Mouse (Mus musculus) cerebellum, adult 11 months (tissue): ENCODE data around the gene Gm17087.

ENCODE experiments used
- DNase-seq: peaks from one replicate; pipeline ENCODE4 v3.0.0; 2022

Gene Gm17087

DNA sequence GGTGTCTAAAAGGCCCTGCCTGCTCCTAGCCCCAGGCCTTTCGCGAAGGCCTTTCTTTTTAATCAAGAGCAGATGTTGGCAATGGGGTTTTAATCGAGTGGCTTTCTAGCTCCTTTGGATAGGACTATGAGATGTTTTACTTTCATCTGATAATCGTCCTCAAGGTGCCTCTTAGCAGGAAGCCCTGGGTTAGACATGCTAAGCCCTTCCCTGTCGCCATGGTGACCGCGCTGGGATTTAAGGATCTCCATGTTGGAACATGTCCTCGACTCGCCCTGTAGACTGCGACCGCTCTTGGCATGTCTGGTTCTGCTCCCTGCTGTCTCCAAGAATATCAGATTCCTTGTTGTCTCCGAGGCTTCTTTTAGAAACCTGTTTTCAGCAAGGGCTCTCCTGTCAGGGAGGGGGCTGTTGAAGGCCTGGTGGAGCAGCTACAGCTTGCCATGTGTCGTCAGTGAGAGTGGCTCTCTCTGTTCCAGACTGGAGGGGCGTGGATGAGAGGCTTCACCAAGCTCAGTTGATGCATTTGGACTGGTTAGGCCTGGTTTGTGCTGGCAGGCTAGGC is 24.7 kb downstream of the Gm17087 start:
- DNase-seq, result peak; percentile 16

GRCm38 (mm10) chr17:8538102-8538501 is 28.6 kb downstream of the Gm17087 start:
- no peak for DNase-seq

DNA sequence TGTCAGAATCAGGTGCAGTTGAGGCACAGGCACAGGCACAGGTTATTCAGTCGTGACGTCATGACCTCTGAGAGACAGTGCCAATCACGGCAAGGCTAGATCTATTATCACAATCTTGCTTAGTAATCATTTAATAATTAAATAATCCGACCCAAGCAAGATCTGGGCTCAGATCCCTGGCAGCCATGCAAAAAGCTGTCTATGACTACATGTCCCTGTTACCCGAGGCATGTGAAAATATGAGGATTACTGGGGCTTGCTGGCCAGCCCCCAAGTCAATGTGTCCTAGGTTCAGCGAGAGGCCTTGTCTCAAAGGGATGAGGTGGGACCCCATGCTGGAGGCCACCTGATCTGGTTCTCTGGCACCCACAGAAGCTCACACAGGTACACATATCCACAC is 30.2 kb downstream of the Gm17087 start:
- no peak for DNase-seq

GRCm38 (mm10) chr17:8533828-8534227 is 32.9 kb downstream of the Gm17087 start:
- DNase-seq, result peak; percentile 40

- DNase-seq, result peak; percentile 58
Observed at GRCm38 (mm10) chr17:8532609-8533008, 34.1 kb downstream of the Gm17087 start.

DNA sequence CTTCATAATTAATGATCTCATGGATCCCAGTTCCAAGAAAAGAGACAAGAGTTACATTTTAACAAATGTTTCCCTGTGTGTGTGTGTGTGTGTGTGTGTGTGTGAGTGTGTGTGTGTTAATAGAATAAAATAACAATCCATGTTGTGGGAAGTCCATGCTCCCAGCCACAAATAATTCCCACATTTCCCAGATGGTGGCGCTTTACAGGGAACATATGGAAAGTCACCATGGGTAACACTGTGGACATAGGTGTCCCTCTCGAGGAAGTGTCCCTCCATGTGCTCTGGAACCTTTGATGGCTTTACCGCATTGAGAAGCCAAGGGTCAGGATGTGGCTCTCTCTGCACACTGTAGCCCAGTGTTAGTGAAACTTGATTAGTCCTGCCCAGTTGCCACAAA is 38.1 kb downstream of the Gm17087 start:
- no peak for DNase-seq

DNA sequence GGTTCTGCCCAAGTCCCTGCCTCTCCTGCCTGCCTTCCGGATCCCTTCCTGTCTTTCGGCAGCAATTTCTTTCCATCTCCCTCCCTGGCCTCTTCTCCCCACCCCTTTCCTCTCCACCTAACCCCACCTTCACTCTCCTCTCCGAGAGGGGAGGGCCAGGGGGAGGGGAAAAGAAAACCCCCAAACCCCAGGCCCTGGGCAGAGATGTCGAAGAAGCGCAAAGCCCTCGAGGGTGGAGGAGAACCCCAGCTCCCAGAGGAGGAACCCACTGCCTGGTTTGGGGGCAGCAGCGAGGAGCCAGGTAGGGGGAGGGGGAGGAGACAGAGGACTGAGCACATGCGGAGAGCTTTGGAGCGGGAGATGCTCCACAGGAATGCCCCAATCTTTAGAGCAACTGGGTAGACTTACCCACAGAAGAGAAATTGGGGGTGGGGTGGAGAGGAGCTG is 39.9 kb downstream of the Gm17087 start:
- peak; percentile 68 for DNase-seq

DNA sequence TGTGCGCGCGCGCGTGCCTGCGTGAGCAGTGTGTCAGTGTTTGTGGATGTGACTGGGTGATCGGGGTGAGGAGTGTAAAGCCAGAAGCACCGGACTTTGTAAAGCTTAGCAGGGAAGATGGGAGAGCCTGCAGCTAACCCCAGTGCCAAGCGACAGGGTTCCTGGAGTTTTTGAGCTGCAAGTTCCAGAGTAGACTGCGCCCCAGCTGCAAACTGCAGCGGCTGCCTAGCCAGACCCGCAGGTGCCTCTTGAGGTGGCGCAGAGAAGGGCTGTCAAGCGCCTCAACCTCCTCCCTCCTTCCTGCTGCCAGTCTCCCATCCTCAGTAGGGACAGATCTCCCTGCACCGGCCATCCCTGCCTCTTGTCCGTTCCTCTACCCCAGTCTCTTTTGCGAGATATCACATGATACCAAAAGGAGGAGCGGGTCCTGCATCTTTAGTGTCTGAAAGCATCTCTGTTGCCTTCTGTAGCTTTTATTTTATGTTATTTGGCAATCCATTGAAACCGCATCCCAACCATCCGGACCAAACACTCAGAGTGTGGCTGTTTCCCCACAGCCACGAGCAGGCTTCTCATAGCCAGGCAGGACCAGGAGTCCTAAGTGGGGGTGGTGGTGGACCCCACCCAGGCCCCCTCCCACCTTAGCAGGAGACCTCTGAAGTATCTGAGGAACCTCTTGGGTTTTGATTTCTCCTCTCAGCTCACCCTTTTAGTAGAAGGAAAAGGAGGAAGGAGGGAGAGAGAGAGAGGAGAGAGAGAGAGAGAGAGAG is 40.6 kb downstream of the Gm17087 start:
- peak; percentile 61 for DNase-seq

DNA sequence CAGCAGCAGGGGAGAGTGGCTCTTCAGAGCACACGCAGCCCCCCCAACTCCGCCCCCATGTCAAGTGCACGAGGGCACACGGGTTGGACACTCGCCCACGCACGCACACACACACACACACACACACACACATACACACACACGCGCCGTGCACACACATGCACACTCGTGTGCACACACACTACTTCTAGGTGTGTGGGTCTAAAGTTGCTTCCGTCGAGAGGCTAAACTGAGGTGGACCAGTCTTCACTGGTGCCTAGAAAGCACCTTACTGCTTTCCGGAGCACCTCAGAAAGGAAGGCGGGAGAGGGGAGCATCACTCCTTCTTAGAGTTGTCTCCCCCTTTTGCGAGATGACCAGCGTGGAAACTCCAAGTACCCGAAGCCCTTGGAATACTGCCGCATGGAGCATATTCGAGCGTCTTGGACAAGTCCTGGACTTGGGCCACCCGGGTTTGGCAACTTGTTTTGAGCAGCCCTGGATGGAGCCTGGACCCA is 41.5 kb downstream of the Gm17087 start, which contains the start of gene Pde10a:
Gene Pde10a, plus strand, starts transcription at position 148 of the 497 bp plus-strand sequence.
- DNase-seq, result peak; percentile 74

DNA sequence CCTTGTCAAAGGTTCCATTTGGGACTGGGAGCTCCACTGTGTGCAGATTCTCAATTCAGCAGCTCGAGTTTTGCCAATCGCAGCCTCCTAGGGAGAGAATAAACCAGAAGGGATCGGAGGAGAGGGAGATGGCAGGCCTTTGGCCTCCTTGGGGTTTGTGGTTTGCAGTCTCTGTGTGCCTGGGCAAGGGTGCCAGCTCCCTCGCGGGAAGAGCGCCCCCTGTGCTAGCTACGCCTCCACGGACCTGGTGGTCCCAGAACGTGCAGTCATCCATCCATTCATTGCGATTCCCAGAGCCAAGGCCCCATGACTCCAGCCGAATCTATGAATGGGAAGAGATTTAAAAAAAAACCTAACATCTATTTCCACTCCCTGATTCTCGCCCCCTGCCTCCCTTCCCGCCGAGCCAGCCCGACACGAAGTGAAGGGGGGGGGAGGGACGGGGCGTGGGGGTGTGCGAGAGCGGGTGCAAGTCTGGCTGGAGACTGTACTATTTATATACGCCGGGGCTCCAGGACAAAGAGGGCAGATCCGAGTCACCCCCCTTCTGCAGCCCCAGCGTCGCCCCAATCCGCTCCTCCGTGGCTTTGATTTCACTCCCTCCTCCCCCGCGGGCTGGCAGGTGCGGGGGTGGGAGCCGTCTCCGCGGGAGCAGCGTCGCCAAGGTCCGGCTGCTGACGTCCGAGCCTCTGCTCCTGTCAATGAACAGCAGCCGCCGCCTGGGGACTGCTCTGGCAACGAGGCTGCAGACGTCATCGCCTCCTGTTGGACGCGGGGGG is 42.2 kb downstream of the Gm17087 start:
- peak; percentile 90 for DNase-seq

GRCm38 (mm10) chr17:8523986-8524385 is 42.8 kb downstream of the Gm17087 start:
- DNase-seq, result peak; percentile 58

DNA sequence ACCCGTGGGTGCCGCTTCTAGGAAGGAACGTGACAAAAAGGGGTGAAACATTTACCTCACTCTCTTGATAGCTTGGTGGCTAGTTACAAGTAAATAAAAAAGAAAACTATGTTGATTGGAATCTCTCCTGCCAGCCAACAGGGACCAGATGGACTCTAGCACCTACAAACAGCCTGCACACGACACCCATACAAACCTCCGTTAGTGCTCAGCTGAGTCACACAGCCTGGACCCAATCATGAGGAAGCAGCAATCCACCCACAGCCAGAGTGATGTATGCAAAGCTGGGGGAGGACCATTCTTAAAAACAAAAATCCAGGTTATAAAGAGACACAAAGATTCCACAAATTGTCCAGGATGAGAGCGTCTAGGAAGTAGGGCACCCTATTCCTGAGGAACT is 50.7 kb downstream of the Gm17087 start:
- DNase-seq, result no peak
